Mouse (Mus musculus): Measurements from ENCODE around the gene Tcf7l1. TPM values are rescaled to one million over a fixed set of nuclear protein-coding genes. Genes with fewer than 3 reads are reported as not detected.

The Tcf7l1 gene
- polyA plus RNA-seq, 1 experiment from 2014 or later: 20.6 TPM

DNA sequence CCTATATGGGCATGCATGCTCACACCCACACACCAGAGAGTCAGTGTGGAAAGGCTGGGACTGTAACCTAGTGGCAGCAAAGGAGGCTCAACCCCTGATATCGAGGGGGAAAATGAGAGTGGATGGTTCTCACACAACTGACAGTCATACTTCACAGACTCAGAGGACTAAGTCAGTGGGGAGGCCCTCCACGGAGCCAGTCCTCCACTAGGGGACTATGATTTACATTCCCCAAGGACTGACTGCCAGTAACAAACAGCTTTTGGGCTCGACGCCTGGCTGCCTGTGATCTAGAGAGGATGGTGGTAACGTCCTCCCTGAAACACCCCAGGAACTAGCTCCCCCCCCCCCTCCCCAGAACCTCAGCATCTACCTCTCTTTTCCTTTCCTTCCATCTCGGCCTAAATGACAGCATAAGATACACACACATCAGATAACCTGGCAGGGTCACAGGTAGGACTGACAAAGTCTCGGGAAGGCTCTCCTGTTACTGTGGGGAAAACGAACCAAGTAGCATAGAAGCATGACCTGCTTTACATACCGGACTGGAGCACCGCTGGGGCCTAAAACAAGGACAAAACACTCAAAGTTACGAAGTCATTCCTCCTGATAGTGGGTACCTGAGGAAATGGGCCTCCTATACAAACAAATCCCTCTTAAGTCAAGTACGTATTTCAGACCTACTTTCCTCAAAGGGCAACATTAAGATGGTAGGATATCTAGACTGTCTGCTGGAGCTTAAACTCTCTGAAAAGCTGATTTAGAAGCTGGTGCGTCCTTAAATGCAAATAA is 191.8 kb downstream of the Tcf7l1 start:
- H3K27ac ChIP-seq (ENCODE audit: low read length): peak overlapping the region; percentile 65
- no peaks in the 10 kb centered on the region for H3K9me3 ChIP-seq (replicated peaks; ENCODE audit: control insufficient read depth, low read length)
- H3K4me1 ChIP-seq (ENCODE audit: control insufficient read depth, insufficient read depth, low read length): peaks cover 17% of the 10 kb centered on the region
- no peaks in the 10 kb centered on the region for H3K27me3 ChIP-seq (ENCODE audit: control insufficient read depth, insufficient read depth, low read length)
- H3K36me3 ChIP-seq (ENCODE audit: control insufficient read depth, insufficient read depth, low read length): no peaks in the 10 kb centered on the region
- peak overlapping the region; percentile 61 for H3K4me2 ChIP-seq (ENCODE audit: low read depth, low read length)
- peak overlapping the region; percentile 60 for H3K4me3 ChIP-seq (replicated peaks; ENCODE audit: low read length)
- WGBS: 24% methylated on average over 13 of the region's 13 CpGs
- no peak for ATAC-seq (ENCODE audit: insufficient read depth, low FRiP score)
- peak overlapping the region; percentile 78 for H3K9ac ChIP-seq (ENCODE audit: low read length)

DNA sequence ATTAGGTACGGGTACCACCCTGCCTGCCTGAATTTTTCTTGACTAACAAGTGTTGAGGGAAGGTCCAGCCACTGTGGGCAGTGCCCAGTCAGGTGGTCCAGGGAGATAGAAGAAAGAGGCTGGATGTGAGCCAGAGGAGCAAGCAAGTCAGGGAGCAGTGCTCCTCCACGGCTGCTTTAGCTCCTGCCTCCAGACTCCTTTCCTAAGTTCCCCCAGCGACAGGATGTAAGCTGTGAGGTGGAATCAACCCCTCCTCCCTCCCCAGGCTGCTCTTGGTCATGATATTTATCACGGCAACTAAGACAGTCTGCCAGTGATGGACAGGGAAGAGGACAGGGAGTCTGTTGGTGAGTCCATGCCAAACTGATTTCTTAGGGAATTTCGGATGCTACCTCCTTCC is 195.1 kb downstream of the Tcf7l1 start:
- 56% methylated on average over 5 of the region's 5 CpGs for WGBS
- no peak overlapping the region for H3K9ac ChIP-seq (ENCODE audit: low read length)
- H3K4me3 ChIP-seq (replicated peaks; ENCODE audit: low read length): no peak overlapping the region

DNA sequence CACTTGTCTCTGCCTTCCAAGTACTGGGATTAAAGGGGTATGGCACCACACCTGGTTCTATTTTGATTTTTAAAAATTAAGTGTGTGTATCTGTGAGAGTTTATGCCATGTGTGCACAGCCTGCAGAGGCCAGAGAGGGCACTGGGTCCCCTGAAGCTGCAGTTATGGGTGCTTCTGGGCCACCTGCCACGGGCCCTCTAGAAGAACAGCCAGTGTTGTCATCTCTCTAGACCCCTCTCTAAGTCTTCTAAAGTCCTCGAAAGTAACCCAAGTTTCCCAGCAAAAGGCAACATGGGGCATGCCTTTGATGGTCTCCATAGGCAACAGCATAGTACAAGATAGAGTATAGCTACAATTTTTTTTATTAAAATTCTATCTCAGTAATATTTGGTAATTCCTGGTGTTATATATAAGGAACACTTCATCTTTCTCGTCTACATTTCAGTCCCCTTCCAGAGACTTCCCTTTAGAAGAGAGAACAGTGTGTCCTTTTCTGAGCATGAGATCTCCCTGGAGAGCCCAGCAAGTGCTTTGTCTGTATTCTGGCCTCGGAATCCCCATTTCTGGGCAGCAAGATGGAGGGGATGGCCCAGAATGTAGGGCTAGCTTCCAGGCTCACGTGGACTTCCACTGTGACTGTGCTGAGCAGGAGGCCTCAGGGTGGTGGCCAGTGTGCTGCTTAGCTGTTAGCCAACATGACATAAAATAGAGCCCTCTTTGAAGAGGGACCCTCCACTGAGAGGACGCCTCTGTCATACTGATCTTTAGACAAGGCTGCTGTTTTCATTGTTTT is 195.8 kb downstream of the Tcf7l1 start:
- Histone ChIP-seq H3K9me3 (replicated peaks; ENCODE audit: control insufficient read depth, low read length) (no peaks in the 10 kb centered on the region), H3K4me2 (ENCODE audit: low read depth, low read length) (no peak overlapping the region), H3K27ac (ENCODE audit: low read length) (no peak overlapping the region), H3K36me3 (ENCODE audit: control insufficient read depth, insufficient read depth, low read length) (no peaks in the 10 kb centered on the region), H3K4me1 (ENCODE audit: control insufficient read depth, insufficient read depth, low read length) (peaks cover 10% of the 10 kb centered on the region), H3K4me3 (replicated peaks; ENCODE audit: low read length) (no peak overlapping the region), H3K9ac (ENCODE audit: low read length) (no peak overlapping the region), H3K27me3 (ENCODE audit: control insufficient read depth, insufficient read depth, low read length) (no peaks in the 10 kb centered on the region)
- no peak for ATAC-seq (ENCODE audit: insufficient read depth, low FRiP score)
- WGBS: 82% methylated on average over 6 of the region's 6 CpGs

More for the DNA sequence above, 195.1 kb downstream of the Tcf7l1 start:
- no peak for ATAC-seq (ENCODE audit: insufficient read depth, low FRiP score)
- Histone ChIP-seq H3K9me3 (replicated peaks; ENCODE audit: control insufficient read depth, low read length) (no peaks in the 10 kb centered on the region), H3K27me3 (ENCODE audit: control insufficient read depth, insufficient read depth, low read length) (no peaks in the 10 kb centered on the region), H3K36me3 (ENCODE audit: control insufficient read depth, insufficient read depth, low read length) (no peaks in the 10 kb centered on the region), H3K4me2 (ENCODE audit: low read depth, low read length) (no peak overlapping the region), H3K27ac (ENCODE audit: low read length) (no peak overlapping the region), H3K4me1 (ENCODE audit: control insufficient read depth, insufficient read depth, low read length) (peaks cover 12% of the 10 kb centered on the region)

DNA sequence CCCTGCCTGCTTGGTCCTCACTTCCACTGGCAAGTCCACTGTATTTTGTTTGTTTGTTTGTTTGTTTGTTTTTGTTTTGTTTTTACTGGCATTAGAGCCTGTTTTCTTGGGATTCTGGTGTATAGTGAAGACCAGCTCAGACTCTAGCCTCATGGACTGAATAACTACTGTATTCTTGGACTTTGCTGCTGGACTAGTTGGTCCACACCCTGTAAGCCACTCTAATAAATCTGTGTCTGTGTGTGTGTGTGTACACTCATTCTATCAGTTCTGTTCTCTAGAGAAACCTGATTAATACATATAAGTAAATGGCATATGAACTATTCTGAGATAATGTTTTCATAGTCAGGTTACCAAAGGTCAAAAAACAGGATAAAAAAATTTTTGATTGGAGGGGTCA is 198.9 kb downstream of the Tcf7l1 start:
- no peak overlapping the region for H3K9ac ChIP-seq (ENCODE audit: low read length)
- H3K4me1 ChIP-seq (ENCODE audit: control insufficient read depth, insufficient read depth, low read length): no peaks in the 10 kb centered on the region
- H3K27me3 ChIP-seq (ENCODE audit: control insufficient read depth, insufficient read depth, low read length): no peaks in the 10 kb centered on the region
- ATAC-seq (ENCODE audit: insufficient read depth, low FRiP score): no peak
- no peaks in the 10 kb centered on the region for H3K9me3 ChIP-seq (replicated peaks; ENCODE audit: control insufficient read depth, low read length)
- no peak overlapping the region for H3K4me3 ChIP-seq (replicated peaks; ENCODE audit: low read length)
- H3K4me2 ChIP-seq (ENCODE audit: low read depth, low read length): no peak overlapping the region
- H3K36me3 ChIP-seq (ENCODE audit: control insufficient read depth, insufficient read depth, low read length): no peaks in the 10 kb centered on the region
- H3K27ac ChIP-seq (ENCODE audit: low read length): no peak overlapping the region

DNA sequence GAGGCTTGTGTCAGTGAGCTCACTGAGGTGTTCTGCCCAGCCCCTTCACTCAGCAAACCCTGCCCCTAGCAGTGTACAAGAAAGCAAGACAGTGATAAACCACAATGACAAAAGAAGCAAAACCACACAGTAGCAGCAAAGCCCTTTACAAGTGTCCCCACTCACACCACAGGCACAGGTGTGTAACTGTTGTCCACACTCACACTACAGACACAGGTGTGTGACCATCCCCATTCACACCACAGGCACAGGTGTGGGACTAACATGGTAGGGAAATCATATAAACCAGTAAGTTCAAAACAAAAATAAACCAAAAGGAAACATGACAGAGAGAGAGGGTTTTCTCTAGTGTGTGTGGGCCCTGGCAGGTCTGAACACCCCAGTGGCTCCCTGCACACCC is 200.7 kb downstream of the Tcf7l1 start:
- no peak for ATAC-seq (ENCODE audit: insufficient read depth, low FRiP score)
- Histone ChIP-seq H3K4me3 (replicated peaks; ENCODE audit: low read length) (no peak overlapping the region), H3K9ac (ENCODE audit: low read length) (no peak overlapping the region), H3K9me3 (replicated peaks; ENCODE audit: control insufficient read depth, low read length) (no peaks in the 10 kb centered on the region), H3K27me3 (ENCODE audit: control insufficient read depth, insufficient read depth, low read length) (no peaks in the 10 kb centered on the region), H3K36me3 (ENCODE audit: control insufficient read depth, insufficient read depth, low read length) (no peaks in the 10 kb centered on the region), H3K4me2 (ENCODE audit: low read depth, low read length) (no peak overlapping the region), H3K4me1 (ENCODE audit: control insufficient read depth, insufficient read depth, low read length) (no peaks in the 10 kb centered on the region), H3K27ac (ENCODE audit: low read length) (no peak overlapping the region)

DNA sequence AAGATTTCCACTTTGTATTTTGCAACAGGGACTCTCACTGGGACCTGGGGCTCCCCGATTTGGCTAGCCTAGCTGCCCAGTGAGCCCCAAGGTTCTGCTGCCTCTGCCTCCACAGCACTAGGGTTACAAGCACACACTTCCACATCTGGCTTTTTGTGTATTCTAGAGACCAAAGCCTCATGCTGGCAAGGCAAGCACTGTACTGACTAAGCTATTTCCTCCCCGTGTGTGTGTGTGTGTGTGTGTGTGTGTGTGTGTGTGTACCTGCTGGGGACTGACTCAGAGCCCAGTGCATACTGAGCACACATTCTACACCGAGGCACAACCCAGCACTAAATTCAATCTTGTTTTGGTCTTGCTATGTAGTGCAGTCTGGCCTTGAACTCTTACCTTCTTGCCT is 202.4 kb downstream of the Tcf7l1 start:
- Histone ChIP-seq H3K9me3 (replicated peaks; ENCODE audit: control insufficient read depth, low read length) (no peaks in the 10 kb centered on the region), H3K4me2 (ENCODE audit: low read depth, low read length) (no peak overlapping the region), H3K4me3 (replicated peaks; ENCODE audit: low read length) (no peak overlapping the region), H3K27ac (ENCODE audit: low read length) (no peak overlapping the region), H3K27me3 (ENCODE audit: control insufficient read depth, insufficient read depth, low read length) (no peaks in the 10 kb centered on the region), H3K9ac (ENCODE audit: low read length) (no peak overlapping the region), H3K36me3 (ENCODE audit: control insufficient read depth, insufficient read depth, low read length) (no peaks in the 10 kb centered on the region), H3K4me1 (ENCODE audit: control insufficient read depth, insufficient read depth, low read length) (no peaks in the 10 kb centered on the region)
- ATAC-seq (ENCODE audit: insufficient read depth, low FRiP score): no peak
- 76% methylated on average over 3 of the region's 3 CpGs for WGBS

DNA sequence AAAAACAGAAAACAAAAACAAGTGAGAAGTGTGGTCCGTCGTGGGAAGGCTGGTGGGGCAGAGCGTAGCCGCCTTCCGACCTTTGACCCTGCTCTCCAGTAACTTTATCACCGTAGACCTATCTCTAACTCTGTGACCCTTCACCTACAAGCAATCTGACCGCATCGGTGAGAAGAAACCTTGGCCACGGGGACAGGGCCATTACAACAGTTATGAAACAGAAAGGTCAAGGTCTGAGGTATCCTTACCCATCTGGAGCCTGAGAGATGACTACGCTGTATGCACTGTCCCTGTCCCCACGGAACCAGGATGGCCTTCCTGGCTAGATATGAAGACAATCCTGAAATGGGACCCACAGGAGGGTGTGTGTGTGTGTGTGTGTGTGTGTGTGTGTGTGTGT is 204.9 kb downstream of the Tcf7l1 start:
- H3K4me3 ChIP-seq (replicated peaks; ENCODE audit: low read length): no peak overlapping the region
- H3K9me3 ChIP-seq (replicated peaks; ENCODE audit: control insufficient read depth, low read length): no peaks in the 10 kb centered on the region
- H3K27me3 ChIP-seq (ENCODE audit: control insufficient read depth, insufficient read depth, low read length): no peaks in the 10 kb centered on the region
- 68% methylated on average over 11 of the region's 11 CpGs for WGBS
- no peak overlapping the region for H3K4me2 ChIP-seq (ENCODE audit: low read depth, low read length)
- no peaks in the 10 kb centered on the region for H3K4me1 ChIP-seq (ENCODE audit: control insufficient read depth, insufficient read depth, low read length)
- no peak overlapping the region for H3K9ac ChIP-seq (ENCODE audit: low read length)
- H3K27ac ChIP-seq (ENCODE audit: low read length): no peak overlapping the region
- no peaks in the 10 kb centered on the region for H3K36me3 ChIP-seq (ENCODE audit: control insufficient read depth, insufficient read depth, low read length)
- ATAC-seq (ENCODE audit: insufficient read depth, low FRiP score): peak; percentile 34; the same call in 1 of the 2 replicates

DNA sequence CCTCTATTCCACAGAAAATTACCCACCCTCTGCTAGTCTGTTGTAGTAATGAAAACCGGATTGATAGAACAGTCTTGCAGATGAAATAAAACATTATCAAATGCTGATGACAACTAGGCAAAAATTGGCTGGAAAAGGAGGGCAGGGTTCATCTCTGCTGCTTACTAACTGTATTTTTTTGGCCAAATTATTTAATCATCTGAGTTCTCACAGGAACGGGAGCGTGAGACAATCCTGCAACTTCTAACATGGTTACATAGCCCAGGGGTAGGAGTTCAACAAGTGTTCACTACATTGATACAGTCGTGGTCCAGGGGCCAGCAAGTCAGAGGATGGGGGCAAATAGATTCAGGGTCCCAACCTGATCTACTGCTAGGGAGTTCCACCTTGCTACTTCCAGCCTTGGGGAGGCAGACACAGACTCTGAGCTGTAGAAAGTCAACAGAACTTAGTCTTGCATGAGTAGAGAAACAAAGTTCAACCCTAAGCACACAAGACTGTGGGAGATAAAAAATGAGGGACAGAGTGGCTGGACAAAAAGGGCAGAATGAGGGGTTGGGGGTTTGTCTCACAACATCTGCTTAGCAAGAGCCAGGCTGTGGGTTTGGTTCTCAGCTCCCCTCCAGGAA is 205.7 kb downstream of the Tcf7l1 start:
- WGBS: 81% methylated on average over 4 of the region's 4 CpGs
- ATAC-seq (ENCODE audit: insufficient read depth, low FRiP score): no peak
- no peaks in the 10 kb centered on the region for H3K9me3 ChIP-seq (replicated peaks; ENCODE audit: control insufficient read depth, low read length)
- no peaks in the 10 kb centered on the region for H3K27me3 ChIP-seq (ENCODE audit: control insufficient read depth, insufficient read depth, low read length)
- no peak overlapping the region for H3K4me3 ChIP-seq (replicated peaks; ENCODE audit: low read length)
- no peak overlapping the region for H3K9ac ChIP-seq (ENCODE audit: low read length)
- H3K4me1 ChIP-seq (ENCODE audit: control insufficient read depth, insufficient read depth, low read length): no peaks in the 10 kb centered on the region
- H3K4me2 ChIP-seq (ENCODE audit: low read depth, low read length): no peak overlapping the region
- no peaks in the 10 kb centered on the region for H3K36me3 ChIP-seq (ENCODE audit: control insufficient read depth, insufficient read depth, low read length)
- H3K27ac ChIP-seq (ENCODE audit: low read length): no peak overlapping the region

Data from stomach, embryonic 16.5 days (tissue).